Mouse (Mus musculus) kidney, adult 2 months (tissue): ENCODE data around the gene 4921517D22Rik. TPM values are rescaled to one million over a fixed set of nuclear protein-coding genes. Genes with fewer than 3 reads are reported as not detected.
"Not testable (repeated sequence)": the region's sequence is repeated elsewhere in the genome, so short reads cannot be mapped to it uniquely, and the experiment has no call there.

Experiments used
- DNase-seq: peaks from one replicate; pipeline ENCODE4 v3.0.0; 2021
- H3K27ac ChIP-seq: fragments of 200-500 bp; 2 replicates; pipeline ENCODE4 v1.5.1; 2012; ENCODE audit warnings: low read depth, low read length, control low read depth, inconsistent platforms; ENCODE audit not compliant: insufficient read depth
- H3K27me3 ChIP-seq: fragments of 200-500 bp; replicated peaks from 2 replicates; pipeline ENCODE4 v1.6.1; 2012; ENCODE audit warnings: mild to moderate bottlenecking, moderate library complexity, low read length, inconsistent platforms; ENCODE audit not compliant: control insufficient read depth, insufficient read depth
- H3K36me3 ChIP-seq: fragments of 200-500 bp; 2 replicates; pipeline ENCODE4 v1.6.1; 2012; ENCODE audit warnings: mild to moderate bottlenecking, moderate library complexity, low read length, inconsistent platforms; ENCODE audit not compliant: control insufficient read depth, insufficient read depth
- H3K4me1 ChIP-seq: fragments of 200-500 bp; 2 replicates; pipeline ENCODE4 v1.6.1; 2011; ENCODE audit warnings: low read length; ENCODE audit not compliant: control insufficient read depth, insufficient read depth
- H3K4me3 ChIP-seq: fragments of 200-500 bp; 2 replicates; pipeline ENCODE4 v1.5.1; 2011; ENCODE audit warnings: mild to moderate bottlenecking, low read depth, low read length, control low read depth; ENCODE audit not compliant: insufficient read depth
- CTCF ChIP-seq: fragments of 200-500 bp; conservative IDR thresholded peaks from 2 replicates; pipeline ENCODE4 v1.5.1; 2011; ENCODE audit warnings: low read depth, mild to moderate bottlenecking, control low read depth, low read length, moderate library complexity, mixed read lengths; ENCODE audit not compliant: insufficient read depth, insufficient read length
- POLR2A ChIP-seq: fragments of 200-500 bp; IDR thresholded peaks from one replicate; pipeline ENCODE4 v1.6.1; 2011; ENCODE audit warnings: low read depth, low read length, control low read depth
- WGBS: fragments of 180-500 bp; shearing (Covaris S2); methylation state at CpG from one replicate; pipeline ENCODE4 v1.1.7; 2018; 5-methylcytosine and 5-hydroxymethylcytosine counted together
- polyA plus RNA-seq: library from polyadenylated mRNA; depleted of rRNA; stranded (reverse); fragments of >200 nt; gene quantifications from 2 replicates; pipeline ENCODE4 v1.2.3, GENCODE M21; 2012; rRNA removed

The 4921517D22Rik gene
- not detected in 2 replicates for polyA plus RNA-seq

DNA sequence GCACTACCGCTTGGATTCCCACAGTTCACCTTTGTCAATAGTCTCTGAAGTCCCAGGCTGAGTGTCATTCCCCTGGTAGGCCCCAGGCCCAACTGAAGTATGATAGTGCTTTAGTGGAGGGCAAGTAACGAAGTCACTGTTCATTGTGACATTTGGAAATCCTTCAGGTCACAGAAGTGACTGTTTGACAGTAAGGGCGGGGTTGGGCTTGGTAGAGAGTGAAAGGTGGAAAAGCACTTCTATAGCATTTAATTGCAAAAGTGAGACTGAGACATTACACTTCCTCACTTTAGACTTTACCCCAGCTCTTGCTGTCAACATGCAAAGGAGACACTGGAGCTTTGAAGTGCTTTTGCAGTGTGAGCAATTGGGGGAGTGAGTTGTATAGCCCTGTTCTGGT lies at the start of gene 4921517D22Rik:
4921517D22Rik (minus strand) TSS at position 101 of the 400 bp plus-strand sequence.
- Histone ChIP-seq H3K27me3 (no peaks in the 10 kb centered on the region), H3K36me3 (no peaks in the 10 kb centered on the region), H3K4me3 (no peak within 1 kb of the TSS), H3K27ac (no peak within 1 kb of the TSS), H3K4me1 (no peaks in the 10 kb centered on the region)
- no peak for DNase-seq
- no peak for TF ChIP-seq CTCF
- TF ChIP-seq POLR2A: no peak
- 92% methylated on average over 3 of the region's 3 CpGs for WGBS

DNA sequence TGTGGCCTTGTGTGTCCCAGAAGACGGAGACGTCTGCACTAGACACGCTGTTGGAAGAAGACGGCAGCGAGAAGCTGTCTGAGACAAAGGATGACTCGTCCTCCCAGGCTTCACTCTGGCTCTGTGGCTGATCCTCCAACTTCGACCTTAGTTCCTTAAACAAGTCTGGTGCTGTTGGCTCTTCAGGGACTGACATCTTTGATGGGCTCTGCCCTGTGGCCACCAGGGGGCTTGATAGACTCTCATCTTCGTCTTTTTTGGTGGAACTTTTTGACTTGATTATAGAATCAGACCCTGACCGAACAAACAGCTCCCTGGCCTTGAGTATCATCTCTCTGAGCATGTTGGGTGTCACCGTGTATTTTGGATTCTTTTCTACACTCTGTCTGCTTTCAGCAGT lies 47.8 kb upstream of the 4921517D22Rik start:
- TF ChIP-seq CTCF: no peak; the same call in 1 of the 2 replicates
- no peak for TF ChIP-seq POLR2A
- 71% methylated on average over 10 of the region's 10 CpGs for WGBS
- no peak for DNase-seq

DNA sequence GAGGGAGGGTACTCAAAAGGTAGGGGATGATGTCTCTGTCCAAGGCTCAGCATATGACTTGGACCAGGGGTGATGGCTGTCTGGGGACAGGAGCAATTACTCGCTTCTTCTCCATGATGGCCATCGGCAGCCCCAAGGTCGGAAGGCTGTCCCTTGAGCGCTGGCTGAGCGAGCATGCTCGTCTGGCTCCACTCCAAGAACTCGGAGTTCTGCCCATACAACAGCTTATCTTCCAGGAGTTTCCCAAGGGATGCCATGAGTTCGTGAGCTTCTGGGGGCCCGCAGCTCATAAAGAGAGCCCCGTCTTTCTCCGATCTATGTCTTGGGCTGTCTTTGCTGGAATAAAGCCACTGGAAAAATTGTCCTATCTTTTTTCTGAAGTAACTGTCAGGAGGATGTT lies 47.2 kb upstream of the 4921517D22Rik start:
- no peak overlapping the region for H3K27ac ChIP-seq
- no peak for TF ChIP-seq POLR2A
- no peaks in the 10 kb centered on the region for H3K36me3 ChIP-seq
- no peaks in the 10 kb centered on the region for H3K4me1 ChIP-seq
- H3K27me3 ChIP-seq: no peaks in the 10 kb centered on the region
- peak; percentile 20 for DNase-seq
- WGBS: 74% methylated on average over 11 of the region's 11 CpGs
- no peak overlapping the region for H3K4me3 ChIP-seq

More for the DNA sequence above, 47.8 kb upstream of the 4921517D22Rik start:
- Histone ChIP-seq H3K36me3 (no peaks in the 10 kb centered on the region), H3K27me3 (no peaks in the 10 kb centered on the region), H3K27ac (no peak overlapping the region), H3K4me1 (no peaks in the 10 kb centered on the region), H3K4me3 (no peak overlapping the region)

DNA sequence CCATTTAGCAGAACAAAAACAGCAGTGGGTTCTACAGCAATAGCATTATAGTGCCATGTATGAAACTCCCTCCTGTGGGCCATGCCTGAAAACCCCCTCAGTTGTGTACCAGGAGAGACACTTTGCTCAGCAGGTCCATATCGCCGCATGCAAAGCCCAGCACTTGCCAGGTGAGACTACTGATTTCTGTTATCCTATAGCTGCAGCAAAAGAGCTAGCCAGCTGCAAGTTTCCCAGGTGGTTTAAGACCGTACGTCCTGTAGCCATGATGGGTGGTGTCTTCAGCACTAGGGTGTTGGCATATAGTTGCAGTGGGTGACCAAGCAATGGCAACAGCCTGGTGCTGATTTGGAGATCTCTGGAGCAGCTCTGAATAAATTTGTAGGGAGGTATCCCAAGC lies 45.5 kb upstream of the 4921517D22Rik start:
- H3K27ac ChIP-seq: no peak overlapping the region
- no peaks in the 10 kb centered on the region for H3K4me1 ChIP-seq
- no peak for TF ChIP-seq CTCF
- no peak for TF ChIP-seq POLR2A
- H3K4me3 ChIP-seq: no peak overlapping the region
- no peaks in the 10 kb centered on the region for H3K27me3 ChIP-seq
- no peak for DNase-seq
- no peaks in the 10 kb centered on the region for H3K36me3 ChIP-seq
- WGBS: 92% methylated on average over 4 of the region's 4 CpGs

DNA sequence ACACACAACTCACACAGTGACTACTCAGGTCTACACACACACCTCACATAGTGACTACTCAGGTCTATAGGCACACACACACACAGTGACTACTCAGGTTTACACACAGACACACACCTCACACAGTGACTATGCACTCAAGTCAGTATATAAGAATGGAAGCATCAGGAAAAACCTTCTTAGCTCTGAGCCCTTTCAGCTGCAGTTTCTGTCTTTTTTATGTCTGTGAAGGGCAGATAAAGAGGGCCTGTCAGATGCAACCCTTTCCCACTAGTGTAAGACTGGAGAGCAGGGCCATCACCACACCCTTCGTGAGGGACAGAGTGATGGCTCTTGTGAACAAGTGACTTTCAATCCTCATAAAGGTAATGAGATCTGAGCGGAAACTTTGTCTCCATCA lies 44.5 kb upstream of the 4921517D22Rik start:
- Histone ChIP-seq H3K27ac (no peak overlapping the region), H3K36me3 (no peaks in the 10 kb centered on the region), H3K4me3 (no peak overlapping the region), H3K4me1 (no peaks in the 10 kb centered on the region), H3K27me3 (no peaks in the 10 kb centered on the region)
- no peak for TF ChIP-seq CTCF
- TF ChIP-seq POLR2A: no peak
- 89% methylated on average over 2 of the region's 2 CpGs for WGBS
- no peak for DNase-seq

DNA sequence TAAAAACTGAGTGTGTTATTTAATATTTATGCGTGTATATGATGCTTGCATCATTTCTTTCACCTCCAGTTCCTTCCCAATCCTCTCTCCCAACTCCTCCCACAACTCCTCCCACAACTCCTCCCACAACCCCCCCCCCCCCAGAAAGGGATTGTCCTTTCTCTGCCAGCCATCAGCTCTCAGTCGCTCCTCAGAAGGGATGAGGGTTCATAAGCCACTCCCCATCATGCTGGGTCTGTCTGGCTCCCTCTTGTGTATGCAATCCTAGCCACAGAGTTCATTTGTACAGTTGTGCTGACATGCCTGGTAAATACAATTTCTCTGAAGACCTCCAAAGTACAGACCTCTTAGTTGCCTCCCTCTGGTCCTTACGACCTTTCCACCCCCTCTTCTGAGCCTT lies 41.3 kb upstream of the 4921517D22Rik start:
- Histone ChIP-seq H3K27ac (no peak overlapping the region), H3K36me3 (no peaks in the 10 kb centered on the region), H3K27me3 (no peaks in the 10 kb centered on the region), H3K4me3 (no peak overlapping the region), H3K4me1 (no peaks in the 10 kb centered on the region)
- TF ChIP-seq CTCF (no peak), POLR2A (no peak)
- 29% methylated on average over 3 of the region's 3 CpGs for WGBS
- DNase-seq: no peak

DNA sequence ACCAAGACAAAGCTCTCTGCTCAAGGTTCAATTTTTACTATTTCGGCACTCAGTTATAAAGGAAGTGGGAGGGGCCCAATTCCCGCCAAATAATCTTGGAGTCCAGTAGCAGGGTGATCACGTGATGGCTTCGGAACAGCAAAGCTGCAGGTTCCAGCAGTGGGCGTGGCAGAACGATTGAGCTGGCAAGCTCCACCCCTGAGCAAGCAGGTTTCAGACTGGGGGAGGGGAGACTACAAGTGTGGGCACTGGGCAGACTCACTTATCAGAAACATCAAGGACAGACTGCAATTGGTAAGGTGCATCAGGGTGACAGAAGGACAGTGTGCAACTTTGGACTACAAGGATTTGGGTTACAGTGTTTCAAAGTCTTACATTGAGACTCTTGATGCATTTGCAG lies 40.4 kb upstream of the 4921517D22Rik start:
- H3K27me3 ChIP-seq, H3K4me3 ChIP-seq, H3K36me3 ChIP-seq, H3K27ac ChIP-seq, H3K4me1 ChIP-seq: not testable (repeated sequence)
- WGBS: 30% methylated on average over 6 of the region's 6 CpGs
- peak; percentile 19 for DNase-seq

DNA sequence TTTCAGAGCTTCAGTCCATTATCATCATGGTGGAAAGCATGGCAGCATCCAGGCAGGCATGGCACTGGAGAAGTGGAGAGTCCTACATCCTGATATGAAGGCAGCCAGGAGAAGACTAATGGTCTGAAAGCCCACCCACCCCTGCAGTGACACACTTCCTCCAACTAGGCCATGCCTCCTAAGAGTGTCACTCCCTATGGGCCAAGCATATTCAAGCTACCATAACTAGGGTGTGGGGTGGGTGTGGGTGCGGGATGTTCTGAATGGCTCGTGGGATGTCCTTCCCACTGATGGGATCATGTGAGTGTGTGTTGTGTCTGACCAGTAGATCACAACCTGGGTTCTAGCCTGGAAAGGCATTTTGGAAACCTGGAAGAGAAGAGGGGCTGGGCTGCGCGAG lies 40.0 kb upstream of the 4921517D22Rik start:
- H3K36me3 ChIP-seq: no peaks in the 10 kb centered on the region
- no peaks in the 10 kb centered on the region for H3K27me3 ChIP-seq
- DNase-seq: no peak
- no peaks in the 10 kb centered on the region for H3K4me1 ChIP-seq
- H3K4me3 ChIP-seq: no peak overlapping the region
- TF ChIP-seq POLR2A (no peak), CTCF (no peak)
- no peak overlapping the region for H3K27ac ChIP-seq
- WGBS: 79% methylated on average over 4 of the region's 4 CpGs
